Mouse (Mus musculus): ENCODE results near the gene Lbhd1.

GRCm38 (mm10) chr19:8930117-8930516 lies 46.6 kb downstream of the Lbhd1 start:
- TF ChIP-seq POLR2A (IDR thresholded peaks at IDR 0.05; ENCODE audit: low read depth, low read length) (no peak), CTCF (IDR thresholded peaks at IDR 0.05; ENCODE audit: extremely low read depth, insufficient read length, insufficient replicate concordance, low read depth, low read length) (no peak)

All from small intestine, adult 2 months (tissue).